Mouse (Mus musculus) neural tube, embryonic 14.5 days (tissue): Measurements from ENCODE around the gene Rps9. TPM values are rescaled to one million over a fixed set of nuclear protein-coding genes. Genes with fewer than 3 reads are reported as not detected.
"Not testable (repeated sequence)": the region's sequence is repeated elsewhere in the genome, so short reads cannot be mapped to it uniquely, and the experiment has no call there.

Experiments
- ATAC-seq: fragments of 200-750 bp; cut with Nextera tagmentation; 2 replicates; pipeline ENCODE4 v1.8.0; 2017; ENCODE audit warnings: low read depth, mild to moderate bottlenecking, moderate TSS enrichment, moderate library complexity
- H3K27ac ChIP-seq: fragments of 300-500 bp; sonication (generic); 2 replicates; pipeline ENCODE4 v1.5.1; 2014; ENCODE audit warnings: low read depth, mild to moderate bottlenecking, control low read depth, low read length, moderate library complexity, mixed read lengths
- H3K27me3 ChIP-seq: fragments of 300-500 bp; sonication (generic); 2 replicates; pipeline ENCODE4 v1.6.1; 2014; ENCODE audit warnings: low read length; ENCODE audit not compliant: control insufficient read depth, insufficient read depth
- H3K36me3 ChIP-seq: fragments of 300-500 bp; sonication (generic); 2 replicates; pipeline ENCODE4 v1.6.1; 2014; ENCODE audit warnings: low read length, mixed read lengths; ENCODE audit not compliant: control insufficient read depth, insufficient read depth
- H3K4me1 ChIP-seq: fragments of 300-500 bp; sonication (generic); 2 replicates; pipeline ENCODE4 v1.6.1; 2014; ENCODE audit warnings: low read length; ENCODE audit not compliant: control insufficient read depth, insufficient read depth
- H3K4me2 ChIP-seq: fragments of 300-500 bp; sonication (generic); 2 replicates; pipeline ENCODE4 v1.6.1; 2014; ENCODE audit warnings: mild to moderate bottlenecking, low read depth, low read length, control low read depth
- H3K4me3 ChIP-seq: fragments of 300-500 bp; sonication (generic); 2 replicates; pipeline ENCODE4 v1.5.1; 2014; ENCODE audit warnings: low read depth, low read length, control low read depth, mixed read lengths
- H3K9ac ChIP-seq: fragments of 300-500 bp; sonication (generic); replicated peaks from 2 replicates; pipeline ENCODE4 v1.6.1; 2014; ENCODE audit warnings: low read depth, mild to moderate bottlenecking, control low read depth, low read length, mixed read lengths
- H3K9me3 ChIP-seq: fragments of 300-500 bp; sonication (generic); 2 replicates; pipeline ENCODE4 v1.6.1; 2016; ENCODE audit warnings: low read length; ENCODE audit not compliant: control insufficient read depth
- WGBS: fragments of 180-500 bp; shearing (Covaris S2); extraction: QIAGEN DNeasy Blood & Tissue Kit; methylation state at CpG from one replicate; pipeline ENCODE4 v1.1.7; 2014; 5-methylcytosine and 5-hydroxymethylcytosine counted together
- polyA plus RNA-seq: library from polyadenylated mRNA; unstranded; fragments of >200 nt; fragmentation: Nextera tagmentation; extraction: Ambion mirVana; gene quantifications from 2 replicates; pipeline ENCODE4 v1.2.1, GENCODE M21; 2014

Rps9 gene
- polyA plus RNA-seq, 1 experiment from 2014 or later = 703 TPM

DNA sequence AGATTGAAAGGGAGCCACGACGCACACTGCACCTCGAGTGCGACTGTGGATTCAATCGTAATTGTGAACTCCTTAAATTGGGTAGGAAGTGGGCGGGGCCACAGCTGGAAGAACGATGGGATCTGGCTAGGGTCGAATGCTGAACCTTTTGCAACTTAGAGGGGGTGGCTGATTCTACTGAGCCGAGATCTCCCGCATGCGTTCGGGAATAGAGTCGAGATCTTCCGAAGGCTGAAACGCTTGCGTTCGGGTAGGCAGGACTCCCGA is 10.1 kb upstream of the Rps9 start:
- Histone ChIP-seq H3K4me1 (peaks cover 16% of the 10 kb centered on the region; the same call in 1 of the 2 replicates), H3K9me3 (no peaks in the 10 kb centered on the region), H3K27me3 (no peaks in the 10 kb centered on the region), H3K4me3 (peak overlapping the region; percentile 56), H3K4me2 (peak overlapping the region; percentile 78), H3K36me3 (0 out of 2 replicates have a peak, but pooled peaks cover 4% of the 10 kb centered on the region), H3K9ac (peak overlapping the region; percentile 76), H3K27ac (peak overlapping the region; percentile 85)
- ATAC-seq = no peak
- under 1% methylated on average over 18 of the region's 18 CpGs for WGBS

DNA sequence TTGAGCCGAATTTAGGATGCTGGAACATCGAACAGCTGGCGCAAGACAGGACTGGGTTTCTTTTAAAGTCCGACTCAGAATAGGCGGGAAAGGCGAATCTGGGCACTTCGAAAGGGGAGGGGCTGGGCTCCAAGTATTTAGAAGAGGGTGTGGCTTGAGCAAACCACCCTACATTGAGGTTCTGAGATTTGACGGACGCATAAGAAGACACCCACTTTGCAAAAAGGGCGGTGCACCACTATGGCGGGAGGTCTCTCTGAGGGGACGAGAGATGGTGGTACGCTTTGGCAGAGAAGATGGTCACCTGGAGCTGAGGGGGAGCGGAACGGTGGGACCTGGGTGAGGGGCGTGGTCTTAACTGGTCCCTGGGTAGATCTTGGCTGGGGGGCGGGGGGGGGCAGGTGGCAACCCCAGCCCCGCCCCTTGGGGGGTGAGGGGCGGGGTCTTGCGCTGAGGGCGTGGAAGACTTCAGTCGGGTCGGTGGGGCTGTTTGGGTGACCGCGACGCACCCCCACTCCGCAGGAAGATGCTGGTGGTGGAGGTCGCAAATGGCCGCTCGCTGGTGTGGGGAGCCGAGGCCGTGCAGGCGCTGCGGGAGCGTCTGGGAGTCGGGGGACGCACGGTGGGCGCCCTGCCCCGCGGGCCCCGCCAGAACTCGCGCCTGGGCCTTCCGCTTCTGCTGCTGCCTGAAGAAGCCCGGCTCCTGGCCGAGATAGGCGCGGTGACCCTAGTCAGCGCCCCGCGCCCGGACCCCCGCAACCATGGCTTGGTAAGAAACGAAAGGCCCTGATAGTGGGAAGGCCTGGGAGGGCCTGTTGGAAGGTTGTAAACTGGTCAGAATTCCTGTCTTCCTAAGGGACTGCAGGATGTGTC is 9.5 kb upstream of the Rps9 start:
- Histone ChIP-seq H3K9ac (peak overlapping the region; percentile 76), H3K4me1 (peaks cover 16% of the 10 kb centered on the region; the same call in 1 of the 2 replicates), H3K9me3 (no peaks in the 10 kb centered on the region), H3K27me3 (no peaks in the 10 kb centered on the region), H3K27ac (peak overlapping the region; percentile 85), H3K36me3 (0 out of 2 replicates have a peak, but pooled peaks cover 4% of the 10 kb centered on the region), H3K4me2 (peak overlapping the region; percentile 78), H3K4me3 (peak overlapping the region; percentile 56)
- under 1% methylated on average over 47 of the region's 55 CpGs for WGBS
- ATAC-seq = peak; percentile 42

DNA sequence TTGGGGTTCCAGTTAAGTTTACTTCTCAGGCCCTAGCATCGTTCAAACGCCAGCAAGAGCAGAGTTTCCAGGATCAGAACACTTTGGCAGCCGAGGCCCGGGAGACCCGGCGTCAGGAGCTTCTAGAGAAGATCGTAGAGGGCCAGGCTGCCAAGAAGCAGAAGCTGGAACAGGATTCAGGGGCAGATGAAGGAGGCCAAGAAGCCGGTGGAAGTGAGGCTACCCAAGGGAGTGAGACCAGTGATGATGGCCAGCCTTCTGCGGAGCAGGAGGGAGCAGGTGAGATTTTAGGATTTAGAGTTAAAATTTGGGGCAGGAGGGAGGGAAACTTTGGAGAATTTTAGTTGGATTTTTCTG is 8.9 kb upstream of the Rps9 start:
- ATAC-seq, H3K27me3 ChIP-seq, H3K9me3 ChIP-seq, H3K36me3 ChIP-seq: not testable (repeated sequence)
- Histone ChIP-seq H3K27ac (peak overlapping the region; percentile 85; the same call in 1 of the 2 replicates), H3K9ac (peak overlapping the region; percentile 76), H3K4me3 (peak overlapping the region; percentile 56), H3K4me1 (peaks cover 16% of the 10 kb centered on the region; the same call in 1 of the 2 replicates), H3K4me2 (peak overlapping the region; percentile 78)
- 4% methylated on average over 9 of the region's 9 CpGs for WGBS

DNA sequence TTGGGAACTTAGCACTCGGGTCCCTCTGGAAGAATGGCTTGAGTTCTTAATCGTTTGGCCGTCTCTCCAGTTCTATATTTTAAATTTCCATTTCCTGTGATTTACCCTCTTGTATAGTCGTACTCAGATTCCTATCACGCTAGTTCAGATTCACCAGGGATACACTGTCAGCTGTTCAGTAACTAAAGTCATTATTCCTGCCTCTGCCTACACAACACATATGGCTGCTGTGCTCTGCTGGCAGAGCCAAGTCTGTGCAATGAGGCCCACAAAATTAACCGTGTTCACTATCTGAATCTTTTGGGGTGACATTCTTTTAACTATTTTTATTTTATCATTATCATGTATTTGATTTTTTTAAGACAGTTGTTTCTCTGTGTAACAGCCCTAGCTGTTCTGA is 5.3 kb upstream of the Rps9 start:
- H3K36me3 ChIP-seq = peaks cover 13% of the 10 kb centered on the region
- H3K27ac ChIP-seq = no peak overlapping the region

GRCm38 (mm10) chr7:3703148-3703878 is 480 bp upstream of the Rps9 start:
- peak overlapping the region; percentile 96 for H3K4me2 ChIP-seq
- peaks cover 27% of the 10 kb centered on the region for H3K36me3 ChIP-seq
- H3K27ac ChIP-seq = peak overlapping the region; percentile 93
- H3K9ac ChIP-seq = peak overlapping the region; percentile 75
- H3K4me1 ChIP-seq = peaks cover 20% of the 10 kb centered on the region
- 22% methylated on average over 6 of the region's 6 CpGs for WGBS
- no peaks in the 10 kb centered on the region for H3K9me3 ChIP-seq
- H3K4me3 ChIP-seq = peak overlapping the region; percentile 69
- no peaks in the 10 kb centered on the region for H3K27me3 ChIP-seq
- peak; percentile 49 for ATAC-seq

More for the DNA sequence above, 5.3 kb upstream of the Rps9 start:
- no peak for ATAC-seq
- 91% methylated on average over 6 of the region's 6 CpGs for WGBS
- Histone ChIP-seq H3K4me1 (peaks cover 5% of the 10 kb centered on the region; the same call in 1 of the 2 replicates), H3K4me2 (no peak overlapping the region), H3K27me3 (no peaks in the 10 kb centered on the region), H3K9ac (no peak overlapping the region), H3K4me3 (no peak overlapping the region), H3K9me3 (no peaks in the 10 kb centered on the region)

- Histone ChIP-seq H3K36me3 (peaks cover 29% of the 10 kb centered on the region), H3K27ac (peak overlapping the region; percentile 93), H3K4me3 (peak overlapping the region; percentile 69), H3K4me2 (peak overlapping the region; percentile 96), H3K9ac (peak overlapping the region; percentile 75), H3K9me3 (no peaks in the 10 kb centered on the region), H3K27me3 (no peaks in the 10 kb centered on the region), H3K4me1 (peaks cover 20% of the 10 kb centered on the region)
- peak; percentile 65 for ATAC-seq
- WGBS = 1% methylated on average over 20 of the region's 20 CpGs
Measured at GRCm38 (mm10) chr7:3704475-3704874, 682 bp downstream of the Rps9 start.

GRCm38 (mm10) chr7:3705461-3705860 is 1.7 kb downstream of the Rps9 start:
- H3K4me2 ChIP-seq = peak overlapping the region; percentile 96
- 2% methylated on average over 6 of the region's 7 CpGs for WGBS
- ATAC-seq, H3K27me3 ChIP-seq, H3K9me3 ChIP-seq, H3K27ac ChIP-seq: not testable (repeated sequence)
- H3K4me1 ChIP-seq = peaks cover 20% of the 10 kb centered on the region
- H3K36me3 ChIP-seq = peaks cover 24% of the 10 kb centered on the region
- H3K9ac ChIP-seq = peak overlapping the region; percentile 75
- peak overlapping the region; percentile 69 for H3K4me3 ChIP-seq

DNA sequence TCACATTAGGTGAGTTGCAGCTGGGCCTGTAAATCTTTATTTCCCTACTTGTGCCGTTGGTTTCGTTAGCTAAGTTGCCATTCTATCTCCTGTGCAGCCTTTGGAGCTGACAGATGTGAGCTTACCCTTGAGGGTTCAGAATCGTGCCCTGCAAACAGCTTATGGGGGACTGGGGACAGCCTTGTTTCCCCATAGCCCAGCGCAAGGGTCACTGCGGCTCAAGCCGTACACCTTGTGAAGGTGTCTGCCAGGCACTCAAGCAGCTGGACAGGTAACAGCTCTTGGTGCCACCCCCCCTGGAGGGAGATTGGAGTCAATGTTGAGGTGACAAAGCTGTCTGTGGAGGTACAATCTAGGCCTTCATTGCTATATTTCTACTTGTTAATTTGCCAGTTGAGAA is 2.1 kb downstream of the Rps9 start:
- Histone ChIP-seq H3K36me3 (peaks cover 24% of the 10 kb centered on the region), H3K9me3 (no peaks in the 10 kb centered on the region), H3K9ac (peak overlapping the region; percentile 75), H3K27ac (no peak overlapping the region), H3K4me2 (peak overlapping the region; percentile 96), H3K4me3 (peak overlapping the region; percentile 69), H3K4me1 (peaks cover 20% of the 10 kb centered on the region), H3K27me3 (no peaks in the 10 kb centered on the region)
- ATAC-seq = no peak
- 33% methylated on average over 6 of the region's 6 CpGs for WGBS
